In genomic region chr7:139342809-139343208, GRCm38 (mm10) we compare ENCODE assay signal across 16 mouse cellular contexts.
"Had no signal": no experiment of that assay in that cellular context is flagged by ENCODE, and none has a peak within 500 bp of the region (broad histone marks: within the 10 kb centered on the region; RNA-seq: fewer than 3 reads in every experiment).

No protein-coding gene starts in this region.

- H3K4me2 ChIP-seq: kidney, embryonic 15.5 days; liver, embryonic 11.5 days; liver, embryonic 15.5 days; lung, embryonic 15.5 days; midbrain, embryonic 12.5 days; neural tube, embryonic 13.5 days; stomach, embryonic 15.5 days had no signal

- H3K9me3 ChIP-seq: kidney, embryonic 15.5 days; limb, embryonic 10.5 days; liver, embryonic 15.5 days; lung, embryonic 15.5 days; megakaryocyte, embryonic 14.5 days; midbrain, embryonic 12.5 days; neural tube, embryonic 13.5 days; stomach, embryonic 15.5 days had no signal

- H3K27me3 ChIP-seq: kidney, embryonic 15.5 days; liver, embryonic 15.5 days; lung, embryonic 15.5 days; midbrain, embryonic 12.5 days; neural tube, embryonic 13.5 days; stomach, embryonic 15.5 days had no signal

- DNase-seq: kidney, adult 11 months; kidney, postnatal 14 days; retina, postnatal 1 day; right cerebral cortex, postnatal 4 days had no signal

- H3K9ac ChIP-seq: kidney, embryonic 15.5 days; liver, embryonic 15.5 days; lung, embryonic 15.5 days; midbrain, embryonic 12.5 days; neural tube, embryonic 13.5 days; stomach, embryonic 15.5 days had no signal

- ATAC-seq: midbrain, embryonic 16.5 days had no signal

- H3K4me1 ChIP-seq: liver, embryonic 15.5 days; lung, embryonic 15.5 days had no signal

- H3K36me3 ChIP-seq: kidney, embryonic 15.5 days; limb, embryonic 10.5 days; liver, embryonic 15.5 days; lung, embryonic 15.5 days; midbrain, embryonic 12.5 days; neural tube, embryonic 13.5 days; stomach, embryonic 15.5 days had no signal

- H3K4me3 ChIP-seq: kidney, embryonic 15.5 days; left cerebral cortex, adult 2 months; limb, embryonic 10.5 days; liver, embryonic 15.5 days; lung, embryonic 15.5 days; megakaryocyte, embryonic 14.5 days; midbrain, embryonic 12.5 days; neural tube, embryonic 13.5 days; stomach, embryonic 15.5 days had no signal

- H3K27ac ChIP-seq: kidney, embryonic 15.5 days; left cerebral cortex, adult 2 months; limb, embryonic 10.5 days; liver, embryonic 15.5 days; lung, embryonic 15.5 days; macrophage; midbrain, embryonic 12.5 days; neural tube, embryonic 13.5 days; stomach, embryonic 15.5 days had no signal
